Mouse (Mus musculus) macrophage (primary cell): Measurements from ENCODE around the gene Vdr. TPM values are rescaled to one million over a fixed set of nuclear protein-coding genes. Genes with fewer than 3 reads are reported as not detected.

Experiments
- H3K27ac ChIP-seq: fragments of 350-480 bp; formaldehyde crosslinking; 2 replicates; pipeline ENCODE4 v1.9.0; 2021
- H3K36me3 ChIP-seq: fragments of 350-480 bp; formaldehyde crosslinking; 2 replicates; pipeline ENCODE4 v1.9.0; 2021; ENCODE audit errors: inconsistent target
- H3K4me3 ChIP-seq: fragments of 350-480 bp; formaldehyde crosslinking; 2 replicates; pipeline ENCODE4 v1.9.0; 2021; ENCODE audit errors: inconsistent target
- H3K79me2 ChIP-seq: fragments of 350-480 bp; formaldehyde crosslinking; 2 replicates; pipeline ENCODE4 v1.9.0; 2021; ENCODE audit errors: inconsistent target
- whole genome bisulfite sequencing: methylation state at CpG from one replicate; pipeline ENCODE4 v1.1.7; 2026; ENCODE audit warnings: inconsistent platforms; ENCODE audit not compliant: missing documents; 5-methylcytosine and 5-hydroxymethylcytosine counted together
- polyA plus RNA-seq: library from polyadenylated mRNA; stranded (reverse); fragments of 250-400 nt; gene quantifications from 3 replicates; pipeline ENCODE4 v1.2.4, GENCODE M21; 2018; ENCODE audit warnings: inconsistent platforms

Gene Vdr
- polyA plus RNA-seq, 1 experiment from 2014 or later: 0.11 TPM

DNA sequence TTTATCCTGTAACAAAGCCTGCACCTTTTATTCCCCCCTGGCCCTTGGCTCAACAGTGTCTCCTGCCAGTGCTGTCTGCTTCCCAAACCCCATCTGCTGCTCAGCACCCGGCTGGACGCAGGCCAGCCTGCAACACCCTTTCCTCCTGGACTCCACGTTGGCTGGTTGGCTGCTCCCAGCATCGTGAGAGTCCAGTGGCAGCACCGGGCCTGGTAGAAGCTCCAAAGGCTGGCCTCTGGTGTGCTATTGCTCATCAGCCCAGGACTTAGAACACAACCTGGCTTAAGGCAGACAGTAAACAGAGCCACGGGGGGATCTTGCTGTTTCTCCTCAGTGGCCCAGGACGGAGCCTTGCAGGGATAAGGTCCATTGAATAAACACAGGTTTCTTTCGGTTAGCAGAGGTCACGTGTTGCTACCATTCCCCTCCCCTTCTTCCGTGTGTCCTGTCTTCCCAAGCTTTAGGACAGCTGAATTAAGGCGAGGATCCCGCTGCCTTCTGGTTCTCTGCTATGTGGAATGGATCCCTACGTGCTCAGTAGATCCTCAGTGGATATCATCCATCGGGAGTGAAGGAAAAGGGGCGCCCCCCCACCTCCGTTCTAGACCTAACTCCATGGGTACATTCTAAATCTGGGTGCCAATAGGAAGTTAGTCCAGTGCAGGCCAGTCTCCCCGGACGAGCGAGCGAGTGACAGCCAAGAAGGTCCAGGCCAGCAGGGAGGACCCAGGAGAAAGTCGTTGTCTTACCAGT is 96.8 kb downstream of the Vdr start:
- WGBS: 85% methylated on average over 21 of the region's 21 CpGs
- Histone ChIP-seq H3K27ac (no peak overlapping the region), H3K79me2 (no peaks in the 10 kb centered on the region), H3K4me3 (no peak overlapping the region), H3K36me3 (no peaks in the 10 kb centered on the region)

DNA sequence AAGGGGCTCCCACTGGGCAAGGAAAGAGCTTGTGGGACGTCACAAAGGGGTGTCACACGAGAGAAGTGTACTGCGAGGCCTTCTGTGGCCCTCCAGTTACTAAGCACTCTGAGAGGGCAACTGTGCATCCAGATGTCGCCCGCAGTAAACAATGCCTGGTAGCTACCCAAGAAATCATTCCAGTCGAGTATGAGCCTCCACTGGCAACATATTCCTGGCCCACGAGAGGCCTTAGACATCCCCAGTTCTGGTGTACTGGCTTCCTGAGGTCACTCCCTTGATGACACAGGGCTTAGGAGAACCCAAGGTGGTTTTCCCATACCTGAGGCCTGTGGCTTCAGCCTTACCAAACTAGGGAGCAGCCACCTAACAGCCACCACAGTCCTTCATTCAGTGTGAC is 97.6 kb downstream of the Vdr start:
- Histone ChIP-seq H3K36me3 (no peaks in the 10 kb centered on the region), H3K79me2 (no peaks in the 10 kb centered on the region), H3K4me3 (no peak overlapping the region), H3K27ac (no peak overlapping the region)
- 86% methylated on average over 7 of the region's 7 CpGs for WGBS

DNA sequence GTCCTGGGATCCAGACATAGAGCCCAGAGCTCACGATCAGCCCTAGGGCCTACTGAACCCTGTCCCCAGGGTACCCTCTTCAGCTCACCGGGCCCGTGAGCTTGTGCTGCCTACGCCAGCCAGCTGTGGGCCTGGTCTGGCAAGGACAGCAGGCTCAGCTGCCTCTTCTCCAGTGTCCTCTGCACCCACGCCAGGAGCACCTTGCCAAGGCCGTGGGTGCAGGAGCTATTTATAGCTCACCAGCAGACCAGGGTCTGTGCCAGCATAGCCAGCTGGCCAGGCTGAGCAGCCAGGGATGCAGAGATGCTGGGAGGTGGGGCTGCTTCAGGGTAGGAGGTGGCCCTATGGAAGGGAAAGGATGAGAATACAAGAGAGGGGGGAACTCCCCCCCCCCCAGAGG is 98.3 kb downstream of the Vdr start:
- Histone ChIP-seq H3K79me2 (no peaks in the 10 kb centered on the region), H3K27ac (no peak overlapping the region), H3K36me3 (no peaks in the 10 kb centered on the region), H3K4me3 (no peak overlapping the region)
- WGBS: 81% methylated on average over 6 of the region's 6 CpGs

DNA sequence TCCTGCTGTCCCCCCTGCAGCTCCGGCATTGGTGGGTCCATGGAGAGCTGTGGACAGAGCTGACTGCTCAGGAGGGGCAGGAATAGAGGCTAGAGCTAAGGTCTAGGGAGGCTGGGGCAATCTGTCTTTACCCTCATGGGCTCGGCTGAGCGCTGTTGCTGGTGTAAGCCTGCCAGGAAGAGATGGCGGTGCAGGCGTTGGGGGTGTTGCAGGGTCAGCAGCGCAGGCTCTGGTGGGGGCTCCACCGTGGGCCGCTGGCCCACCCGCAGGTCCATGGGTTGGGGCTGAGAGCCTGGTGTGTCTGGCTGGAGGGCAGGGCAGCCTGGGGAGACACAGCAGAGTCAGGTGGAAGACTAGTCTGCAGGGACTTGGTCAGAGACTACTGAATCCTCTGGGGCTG is 99.1 kb downstream of the Vdr start:
- WGBS: 90% methylated on average over 9 of the region's 9 CpGs
- no peak overlapping the region for H3K27ac ChIP-seq
- H3K36me3 ChIP-seq: no peaks in the 10 kb centered on the region
- H3K4me3 ChIP-seq: no peak overlapping the region
- no peaks in the 10 kb centered on the region for H3K79me2 ChIP-seq

DNA sequence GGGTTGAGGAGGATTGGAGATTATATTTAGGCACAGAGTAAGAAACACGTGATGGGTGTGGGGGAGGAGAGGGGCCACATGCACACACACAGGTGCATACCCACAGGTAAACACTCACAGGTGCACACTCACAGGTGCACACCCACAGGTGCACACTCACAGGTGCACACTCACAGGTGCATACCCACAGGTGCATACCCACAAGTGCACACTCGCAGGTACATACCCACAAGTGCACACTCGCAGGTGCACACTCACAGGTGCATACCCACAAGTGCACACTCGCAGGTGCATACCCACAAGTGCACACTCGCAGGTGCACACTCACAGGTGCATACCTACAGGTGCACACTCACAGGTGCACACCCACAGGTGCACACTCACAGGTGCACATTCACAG is 100.0 kb downstream of the Vdr start:
- 91% methylated on average over 4 of the region's 5 CpGs for WGBS
- H3K4me3 ChIP-seq: no peak overlapping the region
- H3K79me2 ChIP-seq: no peaks in the 10 kb centered on the region
- H3K36me3 ChIP-seq: no peaks in the 10 kb centered on the region
- no peak overlapping the region for H3K27ac ChIP-seq

DNA sequence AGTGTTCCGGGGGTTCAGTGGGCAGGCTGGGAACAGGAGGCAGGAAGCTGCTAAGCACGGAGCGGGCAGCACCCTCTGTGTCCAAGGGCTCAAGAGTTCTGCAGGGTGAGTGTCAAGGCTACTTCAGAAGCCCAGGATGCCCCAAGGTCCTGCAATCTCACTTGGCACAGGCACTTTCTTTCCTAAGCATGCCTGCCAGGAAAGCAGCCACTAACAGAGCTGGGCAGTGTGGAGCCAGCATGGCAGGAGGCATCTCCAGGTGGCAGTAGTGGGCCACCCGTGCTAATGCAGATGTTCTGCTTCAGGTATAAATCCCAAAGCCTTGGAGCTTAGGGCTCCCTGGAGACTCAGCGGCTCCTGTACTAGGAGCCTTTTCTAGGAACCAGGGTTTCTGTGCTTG is 100.5 kb downstream of the Vdr start:
- Histone ChIP-seq H3K79me2 (no peaks in the 10 kb centered on the region), H3K36me3 (no peaks in the 10 kb centered on the region), H3K4me3 (no peak overlapping the region), H3K27ac (no peak overlapping the region)
- WGBS: 95% methylated on average over 5 of the region's 5 CpGs

DNA sequence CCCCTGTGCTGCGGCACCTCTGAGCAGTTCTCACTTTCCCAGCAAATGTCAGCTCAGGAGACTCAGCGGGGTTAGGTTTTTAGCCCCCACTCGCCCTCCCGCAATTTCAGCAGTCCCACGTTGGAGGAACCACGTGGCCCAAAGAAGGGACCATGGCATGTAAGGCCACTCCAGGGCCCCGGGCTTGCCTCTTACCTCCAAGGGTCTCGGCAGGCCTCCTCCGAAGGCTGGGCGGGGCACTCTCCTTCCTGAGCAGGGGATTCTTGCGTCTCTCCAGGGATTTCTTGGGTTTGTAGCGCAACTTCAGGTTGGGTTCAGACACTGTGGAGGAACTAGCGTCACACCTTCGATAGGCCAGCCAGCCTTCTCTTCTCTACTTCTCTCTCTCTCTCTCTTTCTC is 101.2 kb downstream of the Vdr start:
- Histone ChIP-seq H3K4me3 (no peak overlapping the region), H3K79me2 (no peaks in the 10 kb centered on the region), H3K36me3 (no peaks in the 10 kb centered on the region), H3K27ac (no peak overlapping the region)
- 96% methylated on average over 10 of the region's 14 CpGs for WGBS

DNA sequence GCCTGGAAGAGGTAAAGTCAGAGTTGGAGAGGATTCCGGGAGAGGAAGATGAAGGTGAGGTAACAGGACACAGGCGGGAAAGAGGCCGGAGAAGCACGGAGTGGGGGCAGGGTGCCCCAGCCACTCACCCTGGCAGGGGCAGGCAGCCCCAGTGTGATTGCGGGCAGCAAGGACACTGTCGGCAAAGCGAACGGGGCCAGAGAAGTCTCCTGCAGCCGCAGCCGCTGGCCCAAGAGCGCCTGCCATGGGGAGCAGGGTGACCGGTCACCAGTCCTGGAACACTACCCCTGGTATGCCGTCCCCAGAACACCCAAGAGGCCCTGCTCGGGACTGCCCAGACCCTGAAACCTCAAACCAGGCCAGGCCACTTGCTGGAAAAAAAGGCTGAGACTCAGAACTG is 101.9 kb downstream of the Vdr start:
- no peaks in the 10 kb centered on the region for H3K79me2 ChIP-seq
- H3K36me3 ChIP-seq: no peaks in the 10 kb centered on the region
- WGBS: 92% methylated on average over 14 of the region's 14 CpGs
- H3K4me3 ChIP-seq: no peak overlapping the region
- H3K27ac ChIP-seq: no peak overlapping the region

DNA sequence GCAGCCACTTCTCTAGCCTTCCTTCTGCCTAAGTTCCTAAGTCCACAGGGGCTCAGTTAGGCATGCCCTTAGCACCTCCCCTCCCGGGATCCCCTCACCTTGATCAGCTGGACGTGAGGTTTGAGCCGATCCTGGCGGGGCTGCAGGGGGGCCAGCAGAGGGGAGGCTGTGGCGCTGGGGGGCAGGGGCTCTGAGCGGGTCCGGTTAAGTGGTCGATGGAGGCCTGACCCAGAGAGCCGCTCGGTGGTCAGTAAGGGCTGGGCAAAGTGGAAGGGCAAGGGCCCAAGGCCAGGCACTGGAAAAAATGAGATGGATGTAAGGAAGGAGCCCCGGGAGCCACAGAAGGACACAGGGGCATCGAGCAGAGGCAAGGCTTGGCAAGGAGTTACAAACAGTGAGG is 102.6 kb downstream of the Vdr start:
- 98% methylated on average over 11 of the region's 12 CpGs for WGBS

More for the DNA sequence above, 102.6 kb downstream of the Vdr start:
- no peaks in the 10 kb centered on the region for H3K79me2 ChIP-seq
- H3K4me3 ChIP-seq: no peak overlapping the region
- no peak overlapping the region for H3K27ac ChIP-seq
- H3K36me3 ChIP-seq: no peaks in the 10 kb centered on the region

Other genes starting within 250 kb of the Vdr start
- gene Rpap3, start 204.8 kb downstream of the Vdr start, polyA plus RNA-seq: 8.9 to 13.3 TPM (median 9.6 TPM) in 3 replicates
- 0.66 to 0.98 TPM in 2 of 3 replicates, not detected in the other for gene Endou, start 179.3 kb downstream of the Vdr start, polyA plus RNA-seq
- 5.0 to 10.9 TPM (median 10.2 TPM) in 3 replicates for gene Rapgef3, start 142.7 kb downstream of the Vdr start, polyA plus RNA-seq
- gene Slc48a1, start 132.1 kb downstream of the Vdr start, polyA plus RNA-seq: 221 to 258 TPM (median 233 TPM) in 3 replicates
- 2.1 to 3.4 TPM (median 2.6 TPM) in 3 replicates for gene Hdac7, start 66.1 kb downstream of the Vdr start, polyA plus RNA-seq
- gene Tmem106c, start 53.6 kb upstream of the Vdr start, polyA plus RNA-seq: 43.3 to 54.3 TPM (median 47.9 TPM) in 3 replicates
- gene Col2a1, start 94.1 kb upstream of the Vdr start, polyA plus RNA-seq: not detected in 3 replicates
- gene Pfkm, start 182.0 kb upstream of the Vdr start, polyA plus RNA-seq: 4.4 to 6.7 TPM (median 5.4 TPM) in 3 replicates
- 11.1 to 14.4 TPM (median 13.4 TPM) in 3 replicates for gene Senp1, start 183.1 kb upstream of the Vdr start, polyA plus RNA-seq